Comparison of ENCODE assay signal across 34 mouse cellular contexts in genomic region chr15:98497631-98498030, GRCm38 (mm10). TPM values are rescaled to one million over a fixed set of nuclear protein-coding genes. Genes with fewer than 3 reads are reported as not detected.
"Had no signal": no experiment of that assay in that cellular context is flagged by ENCODE, and none has a peak within 500 bp of the region (broad histone marks: within the 10 kb centered on the region; RNA-seq: fewer than 3 reads in every experiment).

No protein-coding gene starts in this region.

- DNase-seq: kidney, adult 2 months; kidney, postnatal 25 days; layer of hippocampus, postnatal 36 days; liver; lung, adult 18-20 months; lung, postnatal 14 days; lung, postnatal 4 days; retina, postnatal 1 day; right cerebral cortex, postnatal 25 days; spleen, adult 18-20 months; thymus, adult 2 months; thymus, postnatal 14 days; thymus, postnatal 4 days had no signal

- ATAC-seq: liver, embryonic 12.5 days; midbrain, embryonic 16.5 days had no signal

- H3K4me1 ChIP-seq: limb, embryonic 10.5 days; liver, embryonic 12.5 days; liver, embryonic 15.5 days; midbrain, embryonic 12.5 days; neural tube, embryonic 13.5 days; stomach, embryonic 15.5 days had no signal

- H3K36me3 ChIP-seq: limb, embryonic 10.5 days; limb, embryonic 13.5 days; liver, embryonic 12.5 days; liver, embryonic 15.5 days; midbrain, embryonic 12.5 days; neural tube, embryonic 13.5 days; stomach, embryonic 15.5 days had no signal

- H3K4me3 ChIP-seq: layer of hippocampus, adult 2 months; left cerebral cortex, adult 2 months; limb, embryonic 10.5 days; limb, embryonic 13.5 days; liver, embryonic 12.5 days; liver, embryonic 15.5 days; midbrain, embryonic 12.5 days; myocyte; neural tube, embryonic 13.5 days; stomach, embryonic 15.5 days had no signal

- H3K27me3 ChIP-seq: limb, embryonic 13.5 days; liver, embryonic 15.5 days; midbrain, embryonic 12.5 days; neural tube, embryonic 13.5 days; stomach, embryonic 15.5 days had no signal

- H3K27ac ChIP-seq: kidney, postnatal 0 days; layer of hippocampus, adult 2 months; left cerebral cortex, adult 2 months; limb, embryonic 10.5 days; limb, embryonic 13.5 days; liver, embryonic 12.5 days; liver, embryonic 15.5 days; midbrain, embryonic 12.5 days; neural tube, embryonic 13.5 days; stomach, embryonic 15.5 days had no signal

RNA-seq across cellular contexts. Expression of gene Olfr279, which starts 5.4 kb away (rescaled TPM):
- total RNA-seq: layer of hippocampus, adult 2 months; layer of hippocampus, postnatal 10 days; layer of hippocampus, postnatal 36 days; left cerebral cortex, adult 2 months; left cerebral cortex, postnatal 10 days; megakaryocyte progenitor cell, adult 5-6 weeks; megakaryocyte-erythroid progenitor cell, adult 5-6 weeks; monocyte, adult 5-6 weeks; neutrophil, adult 5-6 weeks had no signal
- polyA plus RNA-seq: kidney, adult 2 months; kidney, embryonic 14.5 days; kidney, postnatal 0 days; large intestine, adult 2 months; limb, embryonic 10.5 days; limb, embryonic 13.5 days; liver, embryonic 12.5 days; liver, embryonic 15.5 days; lung, embryonic 16.5 days; midbrain, embryonic 12.5 days; midbrain, embryonic 16.5 days; myocyte; neural tube, embryonic 13.5 days; stomach, embryonic 15.5 days; thymus, adult 2 months had no signal

RNA-seq across cellular contexts. Expression of gene Lalba, which starts 15.1 kb away (rescaled TPM):
- total RNA-seq: layer of hippocampus, adult 2 months; layer of hippocampus, postnatal 10 days; layer of hippocampus, postnatal 36 days; left cerebral cortex, adult 2 months; left cerebral cortex, postnatal 10 days; megakaryocyte progenitor cell, adult 5-6 weeks; megakaryocyte-erythroid progenitor cell, adult 5-6 weeks; monocyte, adult 5-6 weeks; neutrophil, adult 5-6 weeks had no signal
- polyA plus RNA-seq: kidney, adult 2 months; large intestine, adult 2 months; liver, embryonic 12.5 days; liver, embryonic 15.5 days; midbrain, embryonic 12.5 days; midbrain, embryonic 16.5 days; myocyte; neural tube, embryonic 13.5 days; stomach, embryonic 15.5 days; thymus, adult 2 months had no signal

RNA-seq across cellular contexts. Expression of gene OR5BS1P, which starts 27.9 kb away (rescaled TPM):
- total RNA-seq: layer of hippocampus, adult 2 months; layer of hippocampus, postnatal 10 days; layer of hippocampus, postnatal 36 days; left cerebral cortex, adult 2 months; left cerebral cortex, postnatal 10 days; megakaryocyte progenitor cell, adult 5-6 weeks; megakaryocyte-erythroid progenitor cell, adult 5-6 weeks; monocyte, adult 5-6 weeks; neutrophil, adult 5-6 weeks had no signal
- polyA plus RNA-seq: kidney, adult 2 months; kidney, embryonic 14.5 days; kidney, postnatal 0 days; large intestine, adult 2 months; limb, embryonic 10.5 days; limb, embryonic 13.5 days; liver, embryonic 12.5 days; liver, embryonic 15.5 days; lung, embryonic 16.5 days; midbrain, embryonic 12.5 days; midbrain, embryonic 16.5 days; myocyte; neural tube, embryonic 13.5 days; stomach, embryonic 15.5 days; thymus, adult 2 months had no signal

RNA-seq across cellular contexts. Expression of gene Olfr281, which starts 45.2 kb away (rescaled TPM):
- total RNA-seq: layer of hippocampus, adult 2 months; layer of hippocampus, postnatal 10 days; layer of hippocampus, postnatal 36 days; left cerebral cortex, adult 2 months; left cerebral cortex, postnatal 10 days; megakaryocyte progenitor cell, adult 5-6 weeks; megakaryocyte-erythroid progenitor cell, adult 5-6 weeks; monocyte, adult 5-6 weeks; neutrophil, adult 5-6 weeks had no signal
- polyA plus RNA-seq: kidney, adult 2 months; kidney, embryonic 14.5 days; kidney, postnatal 0 days; large intestine, adult 2 months; limb, embryonic 10.5 days; limb, embryonic 13.5 days; liver, embryonic 12.5 days; liver, embryonic 15.5 days; lung, embryonic 16.5 days; midbrain, embryonic 12.5 days; midbrain, embryonic 16.5 days; myocyte; neural tube, embryonic 13.5 days; thymus, adult 2 months had no signal
